In the genomic region with DNA sequence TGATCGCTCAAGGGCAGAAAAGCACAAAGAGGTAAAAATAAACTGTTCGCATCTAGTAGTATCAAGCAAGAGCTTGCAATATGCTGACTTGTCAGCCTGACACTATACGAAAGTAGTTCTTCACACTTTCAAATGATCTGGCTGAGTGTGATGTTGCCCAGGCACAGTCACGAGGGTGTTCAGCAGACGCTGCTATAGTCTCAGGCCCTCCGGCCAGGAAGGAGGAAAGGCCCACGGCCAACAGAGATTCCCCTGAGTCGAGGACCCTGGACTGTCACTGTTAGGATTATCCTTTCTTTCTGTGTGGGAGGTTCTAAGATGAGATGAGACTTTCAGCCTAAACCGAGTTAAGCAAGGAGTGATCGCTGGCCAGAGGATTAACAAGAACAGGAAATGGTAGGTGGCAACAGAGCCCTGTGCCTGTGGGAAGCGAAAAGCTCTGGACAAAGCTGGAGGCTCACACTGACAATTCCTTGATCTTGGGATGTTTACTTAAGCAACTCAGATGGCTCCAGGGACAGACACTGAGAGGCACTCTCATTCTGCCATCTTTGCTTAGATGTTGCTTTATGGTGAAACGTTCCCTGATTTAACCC, we compare ENCODE assay signal across 15 mouse cellular contexts.
DNase-seq lines count a peak whose midpoint lies in the region; ATAC-seq and TF ChIP-seq lines count a peak whose summit lies in the region.
"Had no signal": no experiment of that assay in that cellular context is flagged by ENCODE, and none has a peak within 500 bp of the region (broad histone marks: within the 10 kb centered on the region; RNA-seq: fewer than 3 reads in every experiment).

No protein-coding gene starts in this region.

- H3K9me3 ChIP-seq in heart, embryonic 10.5 days, result no peaks in the 10 kb centered on the region
- no peaks in the 10 kb centered on the region for H3K9me3 ChIP-seq in lung, embryonic 14.5 days (ENCODE audit: low read depth, low read length)
- H3K9me3 ChIP-seq: hindbrain, embryonic 13.5 days; limb, embryonic 12.5 days; neural tube, embryonic 13.5 days had no signal

- no peak overlapping the region for H3K4me2 ChIP-seq in lung, embryonic 14.5 days
- H3K4me2 ChIP-seq: hindbrain, embryonic 13.5 days; limb, embryonic 12.5 days; neural tube, embryonic 13.5 days had no signal

- H3K9ac ChIP-seq in lung, embryonic 14.5 days, result no peak overlapping the region
- H3K9ac ChIP-seq: hindbrain, embryonic 13.5 days; limb, embryonic 12.5 days; liver, embryonic 14.5 days; neural tube, embryonic 13.5 days had no signal

- H3K36me3 ChIP-seq in heart, embryonic 10.5 days, result no peaks in the 10 kb centered on the region
- no peaks in the 10 kb centered on the region for H3K36me3 ChIP-seq in lung, embryonic 14.5 days (ENCODE audit: insufficient read depth)
- H3K36me3 ChIP-seq: hindbrain, embryonic 13.5 days; limb, embryonic 12.5 days; neural tube, embryonic 13.5 days had no signal

- no peak for TF ChIP-seq CTCF in lung, embryonic 14.5 days (IDR thresholded peaks at IDR 0.05; ENCODE audit: low read depth)

- no peak for DNase-seq in heart, embryonic 10.5 days (ENCODE audit: low spot score)
- no peak for DNase-seq in heart, postnatal 36 days
- DNase-seq in lung, embryonic 14.5 days, result peak; percentile 3
- DNase-seq in lung, adult 18-20 months, result no peak
- DNase-seq in gonadal fat pad, adult 2 months (ENCODE audit: low read depth), result peak; percentile 24
- DNase-seq in kidney, postnatal 25 days, result no peak
- DNase-seq: cerebellum, adult 2 months; layer of hippocampus, adult 9-11 months; lung, postnatal 14 days had no signal

- 45% methylated on average over 12 of the region's 12 CpGs for WGBS in heart, embryonic 10.5 days
- WGBS in lung, embryonic 14.5 days, result 63% methylated on average over 12 of the region's 12 CpGs

- H3K4me3 ChIP-seq in heart, embryonic 10.5 days, result no peak overlapping the region
- no peak overlapping the region for H3K4me3 ChIP-seq in lung, embryonic 14.5 days (ENCODE audit: low read depth, low read length)
- H3K4me3 ChIP-seq: hindbrain, embryonic 13.5 days; limb, embryonic 12.5 days; neural tube, embryonic 13.5 days had no signal

- H3K4me1 ChIP-seq in heart, embryonic 10.5 days, result peaks cover 8% of the 10 kb centered on the region; the same call in 1 of the 2 replicates
- no peaks in the 10 kb centered on the region for H3K4me1 ChIP-seq in lung, embryonic 14.5 days (ENCODE audit: insufficient read depth)
- H3K4me1 ChIP-seq: hindbrain, embryonic 13.5 days; limb, embryonic 12.5 days had no signal

- ATAC-seq in lung, embryonic 14.5 days (ENCODE audit: insufficient read depth), result no peak
- no peak for ATAC-seq in granulocyte monocyte progenitor cell, adult 5-6 weeks (replicated peaks; ENCODE audit: poor library complexity, severe bottlenecking)
- ATAC-seq: intestine, embryonic 16.5 days had no signal

- intact Hi-C loops in heart, postnatal 36 days (cut with DNase I), result no loop called here

- H3K27me3 ChIP-seq in heart, embryonic 10.5 days (ENCODE audit: insufficient read depth, poor library complexity, severe bottlenecking), result no peaks in the 10 kb centered on the region
- no peaks in the 10 kb centered on the region for H3K27me3 ChIP-seq in lung, embryonic 14.5 days (ENCODE audit: insufficient read depth, low read length)
- H3K27me3 ChIP-seq: hindbrain, embryonic 13.5 days; limb, embryonic 12.5 days; neural tube, embryonic 13.5 days had no signal

- 0 out of 2 replicates have a peak overlapping the region, but pooled peaks have one; percentile 13 for H3K27ac ChIP-seq in heart, embryonic 10.5 days
- no peak overlapping the region for H3K27ac ChIP-seq in lung, embryonic 14.5 days (ENCODE audit: low read depth)
- H3K27ac ChIP-seq: hindbrain, embryonic 13.5 days; limb, embryonic 12.5 days; liver, embryonic 14.5 days; neural tube, embryonic 13.5 days had no signal

Comparison
In these comparisons a context has a peak if more than half of its experiments do, and no peak if none do; other contexts are left out.
1. DNase-seq: peak in lung, embryonic 14.5 days (single experiment) and gonadal fat pad, adult 2 months (single experiment); none in heart, embryonic 10.5 days (single experiment), heart, postnatal 36 days (0 of 2), lung, adult 18-20 months (0 of 2) and kidney, postnatal 25 days (0 of 2).